11 mouse cellular contexts compared by ENCODE assay signal in genomic region chr15:95044011-95044410, GRCm38 (mm10).
DNase-seq lines count a peak whose midpoint lies in the region; ATAC-seq and TF ChIP-seq lines count a peak whose summit lies in the region.
"Had no signal": no experiment of that assay in that cellular context is flagged by ENCODE, and none has a peak within 500 bp of the region (broad histone marks: within the 10 kb centered on the region; RNA-seq: fewer than 3 reads in every experiment).

No protein-coding gene starts in this region.

- WGBS in hindbrain, embryonic 14.5 days, result 54% methylated on average over 8 of the region's 8 CpGs
- 83% methylated on average over 8 of the region's 8 CpGs for WGBS in hindbrain, embryonic 10.5 days
- 81% methylated on average over 8 of the region's 8 CpGs for WGBS in limb, embryonic 10.5 days

- TF ChIP-seq POLR2A in brain, embryonic 14.5 days (IDR thresholded peaks at IDR 0.05; ENCODE audit: borderline replicate concordance, extremely low read depth, insufficient read depth, insufficient read length, poor library complexity, severe bottlenecking), result no peak

- no peaks in the 10 kb centered on the region for H3K9me3 ChIP-seq in hindbrain, embryonic 14.5 days (ENCODE audit: control insufficient read depth, low read length)
- H3K9me3 ChIP-seq in hindbrain, embryonic 10.5 days, result no peaks in the 10 kb centered on the region
- no peaks in the 10 kb centered on the region for H3K9me3 ChIP-seq in limb, embryonic 10.5 days (replicated peaks)

- no peaks in the 10 kb centered on the region for H3K36me3 ChIP-seq in hindbrain, embryonic 14.5 days (replicated peaks; ENCODE audit: control insufficient read depth, insufficient read depth)
- H3K36me3 ChIP-seq in hindbrain, embryonic 10.5 days, result no peaks in the 10 kb centered on the region
- no peaks in the 10 kb centered on the region for H3K36me3 ChIP-seq in limb, embryonic 10.5 days

- DNase-seq in hindbrain, embryonic 14.5 days (ENCODE audit: low spot score), result peak; percentile 47
- no peak for DNase-seq in hindbrain, embryonic 10.5 days (ENCODE audit: low spot score)
- peak; percentile 80 for DNase-seq in brain, embryonic 14.5 days (ENCODE audit: low read depth)
- DNase-seq in cerebellum, postnatal 10 days, result peak; percentile 92 to 94
- peak; percentile 24 to 29 for DNase-seq in layer of hippocampus, postnatal 36 days
- no peak for DNase-seq in limb, embryonic 10.5 days (ENCODE audit: low spot score)
- DNase-seq in ovary, postnatal 14 days (ENCODE audit: low spot score), result no peak
- no peak for DNase-seq in lung, postnatal 14 days
- DNase-seq: adrenal gland, postnatal 10 days; B cell, adult 2 months; kidney, adult 8-10 months had no signal

- H3K9ac ChIP-seq in hindbrain, embryonic 14.5 days, result no peak overlapping the region

- no peak overlapping the region for H3K4me2 ChIP-seq in hindbrain, embryonic 14.5 days (replicated peaks)

- no peaks in the 10 kb centered on the region for H3K27me3 ChIP-seq in hindbrain, embryonic 14.5 days (ENCODE audit: control insufficient read depth, insufficient read depth, low read length)
- no peaks in the 10 kb centered on the region for H3K27me3 ChIP-seq in hindbrain, embryonic 10.5 days (ENCODE audit: insufficient read depth, poor library complexity, severe bottlenecking)
- no peaks in the 10 kb centered on the region for H3K27me3 ChIP-seq in limb, embryonic 10.5 days (ENCODE audit: low read depth, poor library complexity, severe bottlenecking)

- no peak; the same call in 1 of the 2 replicates for ATAC-seq in hindbrain, embryonic 14.5 days (ENCODE audit: low FRiP score)

- TF ChIP-seq CTCF in brain, embryonic 14.5 days (IDR thresholded peaks at IDR 0.05; ENCODE audit: borderline replicate concordance, extremely low read depth, insufficient read depth, insufficient read length), result no peak

- no peak overlapping the region for H3K4me3 ChIP-seq in hindbrain, embryonic 14.5 days (replicated peaks; ENCODE audit: low read length)
- no peak overlapping the region for H3K4me3 ChIP-seq in hindbrain, embryonic 10.5 days
- no peak overlapping the region for H3K4me3 ChIP-seq in limb, embryonic 10.5 days

- peak overlapping the region; percentile 12 for H3K27ac ChIP-seq in hindbrain, embryonic 14.5 days
- H3K27ac ChIP-seq in hindbrain, embryonic 10.5 days, result no peak overlapping the region
- no peak overlapping the region for H3K27ac ChIP-seq in limb, embryonic 10.5 days

- H3K4me1 ChIP-seq in hindbrain, embryonic 14.5 days (replicated peaks; ENCODE audit: control insufficient read depth, insufficient read depth, low read length), result peaks cover 3% of the 10 kb centered on the region; the same call in 1 of the 2 replicates
- H3K4me1 ChIP-seq in hindbrain, embryonic 10.5 days (replicated peaks), result no peaks in the 10 kb centered on the region
- H3K4me1 ChIP-seq in limb, embryonic 10.5 days, result 0 out of 2 replicates have a peak, but pooled peaks cover 5% of the 10 kb centered on the region

Comparison
In these comparisons a context has a peak if more than half of its experiments do, and no peak if none do; other contexts are left out.
1. DNase-seq: peak in hindbrain, embryonic 14.5 days (single experiment), brain, embryonic 14.5 days (single experiment), cerebellum, postnatal 10 days (2 of 2) and layer of hippocampus, postnatal 36 days (2 of 2); none in hindbrain, embryonic 10.5 days (single experiment), limb, embryonic 10.5 days (single experiment), ovary, postnatal 14 days (single experiment) and lung, postnatal 14 days (single experiment).